Mouse (Mus musculus) liver, embryonic 11.5 days (tissue): ENCODE measurements around the gene Rpn1. TPM values are rescaled to one million over a fixed set of nuclear protein-coding genes. Genes with fewer than 3 reads are reported as not detected.
A peak's percentile ranks its signal among the peaks of the same experiment; 100 is the strongest.

ENCODE experiments used
- ATAC-seq: fragments of 200-750 bp; cut with Nextera tagmentation; replicated peaks from 2 replicates; pipeline ENCODE4 v1.8.0; 2017; ENCODE audit warnings: moderate number of reproducible peaks, mild to moderate bottlenecking, moderate TSS enrichment, moderate library complexity; ENCODE audit not compliant: low FRiP score
- DNase-seq: peaks from one replicate; pipeline ENCODE4 v3.0.0-alpha.2; 2017; ENCODE audit warnings: low spot score
- H3K27ac ChIP-seq: fragments of 300-500 bp; sonication (generic); 2 replicates; pipeline ENCODE4 v1.5.1; 2014; ENCODE audit warnings: mild to moderate bottlenecking, low read depth, low read length, control low read depth
- H3K27me3 ChIP-seq: fragments of 300-500 bp; sonication (generic); replicated peaks from 2 replicates; pipeline ENCODE4 v1.6.1; 2014; ENCODE audit warnings: low read length, mixed read lengths; ENCODE audit not compliant: control insufficient read depth, insufficient read depth
- H3K36me3 ChIP-seq: fragments of 300-500 bp; sonication (generic); 2 replicates; pipeline ENCODE4 v1.6.1; 2014; ENCODE audit warnings: mild to moderate bottlenecking, low read length, moderate library complexity, mixed read lengths; ENCODE audit not compliant: control insufficient read depth, insufficient read depth
- H3K4me1 ChIP-seq: fragments of 300-500 bp; sonication (generic); replicated peaks from 2 replicates; pipeline ENCODE4 v1.6.1; 2014; ENCODE audit warnings: low read length, mixed read lengths; ENCODE audit not compliant: control insufficient read depth, insufficient read depth
- H3K4me2 ChIP-seq: fragments of 300-500 bp; sonication (generic); 2 replicates; pipeline ENCODE4 v1.6.1; 2014; ENCODE audit warnings: mild to moderate bottlenecking, control low read depth, moderate library complexity
- H3K4me3 ChIP-seq: fragments of 300-500 bp; sonication (generic); 2 replicates; pipeline ENCODE4 v1.5.1; 2014; ENCODE audit warnings: low read depth, low read length, control low read depth
- H3K9ac ChIP-seq: fragments of 300-500 bp; sonication (generic); 2 replicates; pipeline ENCODE4 v1.6.1; 2014; ENCODE audit warnings: low read depth, low read length, control low read depth
- H3K9me3 ChIP-seq: fragments of 300-500 bp; sonication (generic); 2 replicates; pipeline ENCODE4 v1.6.1; 2016; ENCODE audit warnings: low read length, inconsistent platforms, mixed read lengths; ENCODE audit not compliant: control insufficient read depth
- WGBS: fragments of 180-500 bp; shearing (Covaris S2); extraction: QIAGEN DNeasy Blood & Tissue Kit; methylation state at CpG from one replicate; pipeline ENCODE4 v1.1.7; 2014; 5-methylcytosine and 5-hydroxymethylcytosine counted together
- polyA plus RNA-seq: library from polyadenylated mRNA; unstranded; fragments of >200 nt; fragmentation: Nextera tagmentation; extraction: Ambion mirVana; gene quantifications from 2 replicates; pipeline ENCODE4 v1.2.1, GENCODE M21; 2014

Gene Rpn1
- polyA plus RNA-seq, 1 experiment from 2014 or later, result 384 TPM

DNA sequence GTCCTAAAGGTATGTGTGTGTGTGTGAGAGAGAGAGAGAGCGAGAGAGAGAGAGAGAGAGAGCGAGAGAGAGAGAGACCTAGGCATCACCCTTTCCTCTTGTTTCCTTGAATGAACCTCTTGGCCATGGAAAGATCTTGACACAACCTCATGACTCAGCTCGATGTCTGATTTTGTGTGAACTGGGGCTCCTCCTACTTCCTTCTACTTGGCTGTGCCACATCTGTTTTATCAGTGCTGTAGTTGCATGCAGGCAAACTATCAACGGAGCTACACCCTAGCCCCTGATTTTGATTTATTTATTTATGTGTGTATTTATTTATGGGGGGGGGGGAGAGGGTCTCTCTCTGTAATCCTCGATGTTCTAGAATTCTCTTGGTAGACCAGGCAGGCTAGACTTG lies 36.4 kb upstream of the Rpn1 start:
- no peaks in the 10 kb centered on the region; the same call in 1 of the 2 replicates for H3K27me3 ChIP-seq
- DNase-seq, result no peak
- no peak overlapping the region for H3K4me2 ChIP-seq
- peaks cover 11% of the 10 kb centered on the region; the same call in 1 of the 2 replicates for H3K4me1 ChIP-seq
- H3K9me3 ChIP-seq, result no peaks in the 10 kb centered on the region
- no peaks in the 10 kb centered on the region for H3K36me3 ChIP-seq
- no peak for ATAC-seq
- no peak overlapping the region for H3K27ac ChIP-seq
- no peak overlapping the region for H3K4me3 ChIP-seq
- no peak overlapping the region for H3K9ac ChIP-seq
- 46% methylated on average over 5 of the region's 5 CpGs for WGBS

GRCm38 (mm10) chr6:88049008-88049407 lies 35.3 kb upstream of the Rpn1 start:
- 62% methylated on average over 6 of the region's 6 CpGs for WGBS

DNA sequence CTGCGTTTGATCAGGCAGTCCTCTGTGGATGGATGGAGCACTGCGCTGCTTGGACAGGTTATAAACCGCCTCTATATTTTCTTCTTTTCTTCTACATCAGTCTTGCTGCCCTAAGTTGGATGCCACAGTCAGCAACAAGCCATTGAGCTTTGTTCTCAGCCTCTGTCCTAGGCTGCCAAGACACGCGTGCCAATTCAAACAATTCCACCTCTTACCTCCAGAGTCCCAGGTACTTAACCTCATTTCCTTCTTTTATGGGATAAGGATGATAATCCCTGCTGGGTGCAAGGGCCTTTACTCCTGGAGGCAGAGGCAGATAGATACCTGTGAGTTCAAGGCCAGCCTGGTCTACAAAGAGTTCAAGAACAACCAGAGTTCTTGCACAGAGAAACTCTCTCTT lies 33.1 kb upstream of the Rpn1 start:
- Histone ChIP-seq H3K9ac (no peak overlapping the region), H3K9me3 (no peaks in the 10 kb centered on the region), H3K27ac (no peak overlapping the region), H3K4me1 (no peaks in the 10 kb centered on the region; the same call in none of the 2 replicates), H3K36me3 (no peaks in the 10 kb centered on the region), H3K4me3 (no peak overlapping the region), H3K4me2 (no peak overlapping the region), H3K27me3 (no peaks in the 10 kb centered on the region; the same call in 1 of the 2 replicates)
- DNase-seq (no peak), ATAC-seq (no peak)
- 88% methylated on average over 5 of the region's 5 CpGs for WGBS

More at GRCm38 (mm10) chr6:88049008-88049407, 35.3 kb upstream of the Rpn1 start:
- no peak overlapping the region for H3K4me3 ChIP-seq
- H3K4me1 ChIP-seq, result peaks cover 4% of the 10 kb centered on the region; the same call in 1 of the 2 replicates
- DNase-seq (no peak), ATAC-seq (no peak)
- H3K9ac ChIP-seq, result no peak overlapping the region
- H3K4me2 ChIP-seq, result 0 out of 2 replicates have a peak overlapping the region, but pooled peaks have one; percentile 24
- no peaks in the 10 kb centered on the region for H3K9me3 ChIP-seq
- no peaks in the 10 kb centered on the region for H3K36me3 ChIP-seq
- H3K27me3 ChIP-seq, result no peaks in the 10 kb centered on the region; the same call in 1 of the 2 replicates
- H3K27ac ChIP-seq, result no peak overlapping the region

DNA sequence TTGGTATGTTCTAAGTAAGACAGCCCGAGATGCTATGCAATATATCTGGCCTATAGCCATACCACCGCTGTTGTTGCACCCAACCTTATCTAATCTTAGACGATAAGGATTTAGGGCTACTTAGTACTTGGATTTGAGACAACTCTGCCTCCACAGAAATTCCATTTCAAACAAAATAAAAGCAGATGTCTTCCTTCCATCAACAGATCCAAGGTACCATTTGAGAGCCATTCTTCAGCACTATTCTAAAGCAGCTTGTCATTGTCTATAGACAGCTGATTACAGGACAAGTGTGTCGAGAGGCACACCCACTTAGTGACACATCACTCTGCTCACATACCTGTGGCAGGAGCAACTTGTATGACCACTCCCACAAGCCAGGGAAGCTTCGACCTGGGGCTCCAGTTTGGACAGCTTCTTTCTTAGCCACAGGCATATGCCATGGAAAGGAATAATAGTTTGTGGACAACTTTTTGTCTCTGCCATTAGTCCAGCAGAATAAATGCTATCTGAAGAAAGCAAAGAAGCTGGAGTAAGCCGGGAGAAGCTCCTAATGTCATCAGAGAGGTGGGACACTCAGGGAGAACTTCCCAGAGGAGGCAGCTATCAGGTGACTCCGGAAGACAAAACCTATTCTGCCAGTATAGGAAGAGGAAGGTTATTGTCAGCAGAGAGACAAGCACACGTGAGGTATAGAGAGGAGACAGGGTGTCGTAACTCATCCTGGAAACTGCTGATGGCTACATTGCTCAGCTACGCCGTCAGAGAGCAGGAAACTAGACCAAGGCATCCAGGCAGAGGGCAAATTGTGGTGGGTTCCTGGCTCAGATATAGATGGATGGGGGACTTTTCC lies 30.8 kb upstream of the Rpn1 start:
- no peaks in the 10 kb centered on the region; the same call in 1 of the 2 replicates for H3K27me3 ChIP-seq
- no peak overlapping the region for H3K4me3 ChIP-seq
- peaks cover 2% of the 10 kb centered on the region; the same call in 1 of the 2 replicates for H3K4me1 ChIP-seq
- H3K4me2 ChIP-seq, result no peak overlapping the region
- no peak overlapping the region for H3K9ac ChIP-seq
- H3K36me3 ChIP-seq, result no peaks in the 10 kb centered on the region
- DNase-seq (no peak), ATAC-seq (no peak)
- WGBS, result 53% methylated on average over 11 of the region's 11 CpGs
- no peaks in the 10 kb centered on the region for H3K9me3 ChIP-seq
- no peak overlapping the region for H3K27ac ChIP-seq

- WGBS, result 63% methylated on average over 9 of the region's 9 CpGs
- Histone ChIP-seq H3K27ac (no peak overlapping the region), H3K4me1 (peaks cover 2% of the 10 kb centered on the region; the same call in 1 of the 2 replicates), H3K4me3 (no peak overlapping the region), H3K9ac (no peak overlapping the region), H3K27me3 (no peaks in the 10 kb centered on the region; the same call in 1 of the 2 replicates), H3K4me2 (no peak overlapping the region), H3K36me3 (no peaks in the 10 kb centered on the region), H3K9me3 (no peaks in the 10 kb centered on the region)
- DNase-seq (no peak), ATAC-seq (no peak)
Measured at GRCm38 (mm10) chr6:88054081-88054835, 30.0 kb upstream of the Rpn1 start.

- H3K9ac ChIP-seq, result no peak overlapping the region
Measured at GRCm38 (mm10) chr6:88055663-88056062, 28.6 kb upstream of the Rpn1 start.

GRCm38 (mm10) chr6:88056866-88057265 lies 27.4 kb upstream of the Rpn1 start:
- H3K9ac ChIP-seq, result no peak overlapping the region
- no peak overlapping the region for H3K27ac ChIP-seq
- 81% methylated on average over 5 of the region's 5 CpGs for WGBS
- H3K4me3 ChIP-seq, result no peak overlapping the region
- ATAC-seq, result no peak
- no peaks in the 10 kb centered on the region for H3K9me3 ChIP-seq
- no peaks in the 10 kb centered on the region for H3K36me3 ChIP-seq
- DNase-seq, result no peak
- H3K4me2 ChIP-seq, result no peak overlapping the region
- H3K4me1 ChIP-seq, result peaks cover 2% of the 10 kb centered on the region; the same call in 1 of the 2 replicates
- H3K27me3 ChIP-seq, result no peaks in the 10 kb centered on the region

More at GRCm38 (mm10) chr6:88055663-88056062, 28.6 kb upstream of the Rpn1 start:
- no peaks in the 10 kb centered on the region for H3K9me3 ChIP-seq
- no peak overlapping the region for H3K4me3 ChIP-seq
- no peaks in the 10 kb centered on the region for H3K36me3 ChIP-seq
- peaks cover 2% of the 10 kb centered on the region; the same call in 1 of the 2 replicates for H3K4me1 ChIP-seq
- DNase-seq (no peak), ATAC-seq (no peak)
- 69% methylated on average over 5 of the region's 5 CpGs for WGBS
- H3K27ac ChIP-seq, result no peak overlapping the region
- peak overlapping the region; percentile 17; the same call in 1 of the 2 replicates for H3K4me2 ChIP-seq
- H3K27me3 ChIP-seq, result no peaks in the 10 kb centered on the region

DNA sequence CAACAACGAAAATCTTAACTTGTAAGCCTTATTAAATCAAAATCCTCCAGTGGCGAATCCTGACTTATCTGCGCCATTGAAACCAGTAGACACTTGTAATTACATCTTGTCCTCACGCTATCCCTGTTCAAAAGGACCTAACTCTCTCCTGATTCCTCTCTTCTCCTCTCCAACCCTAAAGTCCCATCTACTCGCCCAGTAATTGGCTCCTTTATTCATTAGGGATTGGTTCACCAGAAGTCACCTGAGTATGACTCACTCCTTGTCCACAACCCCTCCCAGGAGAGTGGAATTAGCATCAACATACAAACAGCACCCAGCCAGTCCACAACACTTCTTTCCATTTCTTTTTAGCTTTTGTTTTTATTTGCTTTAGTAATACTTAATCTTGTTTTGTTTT lies 24.4 kb upstream of the Rpn1 start:
- 76% methylated on average over 5 of the region's 5 CpGs for WGBS
- Histone ChIP-seq H3K4me3 (no peak overlapping the region), H3K27me3 (no peaks in the 10 kb centered on the region), H3K9ac (no peak overlapping the region), H3K4me1 (peaks cover 2% of the 10 kb centered on the region; the same call in 1 of the 2 replicates), H3K36me3 (no peaks in the 10 kb centered on the region), H3K4me2 (no peak overlapping the region), H3K27ac (no peak overlapping the region), H3K9me3 (no peaks in the 10 kb centered on the region)
- ATAC-seq (no peak), DNase-seq (no peak)
